Mouse (Mus musculus): ENCODE results near the gene Surf6.
"Not testable (repeated sequence)": the region's sequence is repeated elsewhere in the genome, so short reads cannot be mapped to it uniquely, and the experiment has no call there.

Surf6 gene

GRCm38 (mm10) chr2:26913416-26914147 lies 10.9 kb upstream of the Surf6 start:
- DNase-seq (ENCODE audit: low read depth) = no peak

GRCm38 (mm10) chr2:26912253-26912770 lies 9.6 kb upstream of the Surf6 start:
- no peak for DNase-seq (ENCODE audit: low read depth)

GRCm38 (mm10) chr2:26910994-26911765 lies 8.5 kb upstream of the Surf6 start:
- no peak for DNase-seq (ENCODE audit: low read depth)

GRCm38 (mm10) chr2:26910124-26910993 lies 7.7 kb upstream of the Surf6 start, which contains the start of the genes Med22 and Rpl7a:
Med22 (minus strand) TSS chr2:26910677.
Rpl7a (plus strand) TSS chr2:26910764.
- peak; percentile 95 for DNase-seq (ENCODE audit: low read depth)

GRCm38 (mm10) chr2:26909387-26909784 lies 6.7 kb upstream of the Surf6 start:
- DNase-seq (ENCODE audit: low read depth) = no peak

GRCm38 (mm10) chr2:26908710-26909386 lies 6.2 kb upstream of the Surf6 start:
- no peak for DNase-seq (ENCODE audit: low read depth)

- DNase-seq (ENCODE audit: low read depth) = no peak
Observed at GRCm38 (mm10) chr2:26907109-26907508, 4.4 kb upstream of the Surf6 start.

GRCm38 (mm10) chr2:26906431-26906830 lies 3.8 kb upstream of the Surf6 start:
- no peak for DNase-seq (ENCODE audit: low read depth)

- DNase-seq (ENCODE audit: low read depth) = no peak
Observed at GRCm38 (mm10) chr2:26905936-26906335, 3.3 kb upstream of the Surf6 start.

- DNase-seq (ENCODE audit: low read depth) = no peak
Observed at GRCm38 (mm10) chr2:26903311-26903710, 632 bp upstream of the Surf6 start.

- DNase-seq (ENCODE audit: low read depth) = no peak
Observed at GRCm38 (mm10) chr2:26901834-26902400, 762 bp downstream of the Surf6 start.

GRCm38 (mm10) chr2:26900731-26901130 lies 1.9 kb downstream of the Surf6 start:
- no peak for DNase-seq (ENCODE audit: low read depth)

GRCm38 (mm10) chr2:26895898-26896297 lies 6.8 kb downstream of the Surf6 start:
- no peak for DNase-seq (ENCODE audit: low read depth)

GRCm38 (mm10) chr2:26886170-26886569 lies 16.5 kb downstream of the Surf6 start:
- not testable (repeated sequence) for DNase-seq (ENCODE audit: low read depth)

GRCm38 (mm10) chr2:26885541-26885940 lies 17.1 kb downstream of the Surf6 start:
- DNase-seq (ENCODE audit: low read depth) = not testable (repeated sequence)

GRCm38 (mm10) chr2:26878571-26878970 lies 24.1 kb downstream of the Surf6 start:
- DNase-seq (ENCODE audit: low read depth) = no peak

- no peak for DNase-seq (ENCODE audit: low read depth)
Observed at GRCm38 (mm10) chr2:26870666-26871065, 32.0 kb downstream of the Surf6 start.

GRCm38 (mm10) chr2:26864879-26865278 lies 37.8 kb downstream of the Surf6 start, which contains the start of gene Abo:
Abo (minus strand) TSS chr2:26864979.
- DNase-seq (ENCODE audit: low read depth) = no peak

GRCm38 (mm10) chr2:26862856-26863255 lies 39.8 kb downstream of the Surf6 start:
- no peak for DNase-seq (ENCODE audit: low read depth)

GRCm38 (mm10) chr2:26847706-26848105 lies 55.0 kb downstream of the Surf6 start:
- peak; percentile 4 for DNase-seq (ENCODE audit: low read depth)

Measured in fibroblast of lung, adult 2 months (primary cell).